Mouse (Mus musculus): ENCODE measurements around the gene Phactr1. TPM values are rescaled to one million over a fixed set of nuclear protein-coding genes. Genes with fewer than 3 reads are reported as not detected.

The Phactr1 gene
- polyA plus RNA-seq, 1 experiment from 2014 or later: 14.5 TPM

DNA sequence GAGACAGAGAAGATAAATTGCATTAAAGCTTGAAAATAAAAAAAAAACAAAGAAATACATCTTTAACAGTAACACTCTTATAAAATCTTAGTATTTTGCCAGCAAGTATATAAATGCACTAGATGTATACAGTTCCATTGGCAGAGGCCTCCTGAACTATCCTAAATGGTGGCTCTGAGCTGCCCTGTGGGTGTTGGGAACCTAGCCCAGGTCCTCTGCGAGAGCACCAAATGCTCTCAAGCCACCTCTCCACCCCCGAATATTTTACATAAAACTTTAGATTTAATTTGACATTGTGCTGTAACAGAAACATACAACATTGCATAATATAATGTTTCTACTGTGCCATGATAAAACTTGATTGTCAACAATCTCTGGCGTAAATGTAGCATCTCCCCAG, 293.1 kb downstream of the Phactr1 start:
- no peak overlapping the region for H3K4me3 ChIP-seq (ENCODE audit: low read depth, low read length)
- 85% methylated on average over 3 of the region's 3 CpGs for WGBS
- no peak overlapping the region for H3K4me2 ChIP-seq (ENCODE audit: low read depth, low read length)

DNA sequence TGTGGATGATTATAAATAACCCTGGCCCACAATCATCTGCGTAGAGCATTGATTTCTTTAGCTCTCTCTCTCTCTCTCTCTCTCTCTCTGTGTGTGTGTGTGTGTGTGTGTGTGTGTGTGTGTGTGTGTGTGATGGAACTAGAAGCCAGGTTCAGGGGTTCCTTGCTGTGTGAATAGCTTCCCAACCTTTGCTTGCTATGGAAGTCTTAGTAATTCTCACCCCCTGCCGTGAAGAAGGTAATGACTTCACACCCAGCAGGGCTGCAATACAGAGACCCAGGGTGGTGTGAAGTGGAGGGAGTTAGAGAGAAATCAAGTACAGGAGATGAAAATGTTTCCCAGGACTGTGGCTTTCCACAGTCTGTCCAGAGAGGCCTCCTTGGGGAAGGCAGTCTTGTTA, 293.5 kb downstream of the Phactr1 start:
- no peaks in the 10 kb centered on the region for H3K9me3 ChIP-seq (ENCODE audit: control insufficient read depth, low read length)
- H3K4me1 ChIP-seq (ENCODE audit: control insufficient read depth, insufficient read depth, low read length): no peaks in the 10 kb centered on the region
- no peak for ATAC-seq (ENCODE audit: low read depth)
- H3K4me3 ChIP-seq (ENCODE audit: low read depth, low read length): no peak overlapping the region
- no peak for DNase-seq (ENCODE audit: low spot score)
- no peaks in the 10 kb centered on the region for H3K27me3 ChIP-seq (replicated peaks; ENCODE audit: control insufficient read depth, insufficient read depth, low read length)
- H3K4me2 ChIP-seq (ENCODE audit: low read depth, low read length): no peak overlapping the region
- H3K9ac ChIP-seq (ENCODE audit: low read depth, low read length): no peak overlapping the region
- no peaks in the 10 kb centered on the region for H3K36me3 ChIP-seq (ENCODE audit: control insufficient read depth, insufficient read depth, low read length)
- no peak overlapping the region for H3K27ac ChIP-seq (replicated peaks; ENCODE audit: low read depth, low read length)
- 75% methylated on average over 2 of the region's 2 CpGs for WGBS

More for the DNA sequence above, 293.1 kb downstream of the Phactr1 start:
- Histone ChIP-seq H3K9ac (ENCODE audit: low read depth, low read length) (no peak overlapping the region), H3K9me3 (ENCODE audit: control insufficient read depth, low read length) (no peaks in the 10 kb centered on the region), H3K36me3 (ENCODE audit: control insufficient read depth, insufficient read depth, low read length) (no peaks in the 10 kb centered on the region), H3K27ac (replicated peaks; ENCODE audit: low read depth, low read length) (no peak overlapping the region), H3K4me1 (ENCODE audit: control insufficient read depth, insufficient read depth, low read length) (no peaks in the 10 kb centered on the region), H3K27me3 (replicated peaks; ENCODE audit: control insufficient read depth, insufficient read depth, low read length) (no peaks in the 10 kb centered on the region)
- DNase-seq (ENCODE audit: low spot score): no peak
- no peak for ATAC-seq (ENCODE audit: low read depth)

DNA sequence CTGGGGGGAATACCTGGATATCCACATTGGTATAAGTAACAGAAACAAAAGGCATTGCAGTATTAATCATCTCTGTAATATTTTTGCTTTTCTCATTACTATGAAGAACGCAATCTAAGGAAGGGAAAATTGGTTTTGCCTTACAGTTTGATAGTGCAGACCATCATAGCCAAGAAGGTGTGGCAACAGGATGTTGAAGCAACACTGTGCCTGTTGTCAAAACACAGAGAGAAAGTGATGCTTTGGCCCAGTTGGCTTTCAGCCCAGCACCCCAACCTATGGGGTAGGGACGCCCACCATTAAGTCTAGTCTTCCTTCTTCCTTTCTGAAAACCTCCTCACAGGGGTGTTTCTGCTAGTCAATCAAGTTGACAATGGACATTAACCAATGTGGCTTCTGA, 294.1 kb downstream of the Phactr1 start:
- Histone ChIP-seq H3K4me1 (ENCODE audit: control insufficient read depth, insufficient read depth, low read length) (no peaks in the 10 kb centered on the region), H3K4me3 (ENCODE audit: low read depth, low read length) (no peak overlapping the region), H3K9me3 (ENCODE audit: control insufficient read depth, low read length) (no peaks in the 10 kb centered on the region), H3K27ac (replicated peaks; ENCODE audit: low read depth, low read length) (no peak overlapping the region), H3K9ac (ENCODE audit: low read depth, low read length) (no peak overlapping the region), H3K4me2 (ENCODE audit: low read depth, low read length) (no peak overlapping the region), H3K36me3 (ENCODE audit: control insufficient read depth, insufficient read depth, low read length) (no peaks in the 10 kb centered on the region), H3K27me3 (replicated peaks; ENCODE audit: control insufficient read depth, insufficient read depth, low read length) (no peaks in the 10 kb centered on the region)
- DNase-seq (ENCODE audit: low spot score): no peak
- 90% methylated on average over 2 of the region's 2 CpGs for WGBS
- no peak for ATAC-seq (ENCODE audit: low read depth)

DNA sequence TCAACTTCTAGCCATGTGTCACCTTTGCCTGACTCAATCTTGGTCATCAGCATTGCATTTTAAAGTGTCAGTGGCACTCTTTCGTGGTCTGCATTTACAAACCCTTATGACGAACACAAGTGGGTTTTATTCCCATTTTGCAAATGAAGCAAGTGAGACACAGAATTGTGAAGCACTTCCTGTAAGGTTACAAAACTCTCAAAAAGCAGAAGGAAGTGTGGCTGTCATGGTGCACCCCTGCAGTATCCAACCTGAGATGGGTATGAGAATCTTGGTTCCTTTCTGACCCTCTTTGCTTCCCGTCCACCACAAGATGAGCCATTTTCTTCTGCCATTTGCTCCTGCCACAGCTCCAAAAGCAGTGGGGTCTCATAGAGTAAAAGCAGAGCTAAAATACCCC, 295.7 kb downstream of the Phactr1 start:
- no peaks in the 10 kb centered on the region for H3K27me3 ChIP-seq (replicated peaks; ENCODE audit: control insufficient read depth, insufficient read depth, low read length)
- ATAC-seq (ENCODE audit: low read depth) (no peak), DNase-seq (ENCODE audit: low spot score) (no peak)
- H3K4me1 ChIP-seq (ENCODE audit: control insufficient read depth, insufficient read depth, low read length): no peaks in the 10 kb centered on the region
- H3K9ac ChIP-seq (ENCODE audit: low read depth, low read length): no peak overlapping the region
- H3K4me2 ChIP-seq (ENCODE audit: low read depth, low read length): no peak overlapping the region
- H3K36me3 ChIP-seq (ENCODE audit: control insufficient read depth, insufficient read depth, low read length): no peaks in the 10 kb centered on the region
- H3K27ac ChIP-seq (replicated peaks; ENCODE audit: low read depth, low read length): no peak overlapping the region
- H3K9me3 ChIP-seq (ENCODE audit: control insufficient read depth, low read length): no peaks in the 10 kb centered on the region
- 89% methylated on average over 3 of the region's 3 CpGs for WGBS
- H3K4me3 ChIP-seq (ENCODE audit: low read depth, low read length): no peak overlapping the region

DNA sequence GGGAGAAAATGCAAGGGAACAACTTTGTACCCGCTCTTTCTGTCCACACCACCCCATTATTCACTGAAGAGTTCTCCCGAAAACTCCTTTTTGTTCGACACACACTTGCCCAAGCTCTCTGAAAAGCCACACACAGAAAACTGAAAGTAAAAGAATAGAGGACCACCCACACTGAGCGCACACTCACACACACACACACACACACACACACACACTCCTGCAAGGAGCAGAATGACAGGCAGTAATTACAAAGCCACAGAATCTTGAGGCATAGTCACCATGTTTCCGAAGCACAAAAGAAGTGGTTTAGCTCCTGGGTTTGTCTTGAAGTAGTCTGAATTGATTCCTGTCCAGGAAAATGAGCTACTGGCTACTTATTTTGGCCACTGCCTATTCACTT, 296.5 kb downstream of the Phactr1 start:
- Histone ChIP-seq H3K9me3 (ENCODE audit: control insufficient read depth, low read length) (no peaks in the 10 kb centered on the region), H3K4me3 (ENCODE audit: low read depth, low read length) (no peak overlapping the region), H3K4me2 (ENCODE audit: low read depth, low read length) (no peak overlapping the region), H3K27ac (replicated peaks; ENCODE audit: low read depth, low read length) (no peak overlapping the region), H3K36me3 (ENCODE audit: control insufficient read depth, insufficient read depth, low read length) (no peaks in the 10 kb centered on the region), H3K9ac (ENCODE audit: low read depth, low read length) (no peak overlapping the region), H3K27me3 (replicated peaks; ENCODE audit: control insufficient read depth, insufficient read depth, low read length) (no peaks in the 10 kb centered on the region), H3K4me1 (ENCODE audit: control insufficient read depth, insufficient read depth, low read length) (no peaks in the 10 kb centered on the region)
- ATAC-seq (ENCODE audit: low read depth) (no peak), DNase-seq (ENCODE audit: low spot score) (peak; percentile 10)
- 77% methylated on average over 5 of the region's 5 CpGs for WGBS

DNA sequence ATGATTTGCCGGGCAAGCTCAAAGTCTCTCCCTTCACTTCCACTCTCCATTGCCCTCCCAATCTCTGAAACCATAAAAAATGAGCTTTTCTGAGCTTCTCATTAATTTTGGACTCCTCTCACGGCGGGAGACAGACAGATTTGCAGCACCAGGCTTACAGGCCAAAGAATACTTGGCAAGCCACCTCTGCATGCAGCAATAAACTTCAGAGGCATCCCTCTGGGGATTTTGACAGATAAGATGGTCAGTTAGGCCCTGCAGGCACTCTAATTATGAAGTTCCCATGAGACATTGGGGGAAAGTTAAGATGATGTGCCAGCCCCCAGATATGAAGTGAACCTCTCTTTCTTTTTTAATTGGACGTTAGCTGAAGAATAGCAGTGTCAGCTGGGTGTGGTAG, 300.2 kb downstream of the Phactr1 start:
- Histone ChIP-seq H3K4me2 (ENCODE audit: low read depth, low read length) (no peak overlapping the region), H3K4me1 (ENCODE audit: control insufficient read depth, insufficient read depth, low read length) (no peaks in the 10 kb centered on the region), H3K27me3 (replicated peaks; ENCODE audit: control insufficient read depth, insufficient read depth, low read length) (no peaks in the 10 kb centered on the region), H3K9ac (ENCODE audit: low read depth, low read length) (no peak overlapping the region), H3K27ac (replicated peaks; ENCODE audit: low read depth, low read length) (no peak overlapping the region), H3K36me3 (ENCODE audit: control insufficient read depth, insufficient read depth, low read length) (no peaks in the 10 kb centered on the region), H3K4me3 (ENCODE audit: low read depth, low read length) (no peak overlapping the region), H3K9me3 (ENCODE audit: control insufficient read depth, low read length) (no peaks in the 10 kb centered on the region)
- 71% methylated on average over 4 of the region's 4 CpGs for WGBS
- ATAC-seq (ENCODE audit: low read depth) (no peak), DNase-seq (ENCODE audit: low spot score) (peak; percentile 8)

DNA sequence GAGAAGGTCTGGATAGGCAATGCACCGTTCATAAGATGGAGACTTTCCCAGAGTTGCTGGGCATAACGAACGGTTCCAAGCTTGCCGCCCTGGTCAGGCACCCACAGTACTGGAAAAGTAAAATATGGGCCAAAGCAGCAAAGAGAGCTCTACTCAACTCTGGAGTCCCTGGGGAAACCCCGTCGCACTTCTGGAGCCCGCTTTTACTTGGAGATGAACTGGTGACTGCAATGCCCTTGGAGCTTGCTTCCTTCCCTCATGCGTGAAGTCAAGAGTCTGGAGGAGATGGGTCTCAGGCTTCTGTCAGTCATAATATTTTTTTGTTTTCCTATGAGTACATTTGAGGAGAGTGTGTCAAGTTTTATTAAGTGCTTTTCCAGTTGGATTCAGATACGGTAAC, 302.2 kb downstream of the Phactr1 start:
- no peak overlapping the region for H3K4me3 ChIP-seq (ENCODE audit: low read depth, low read length)
- DNase-seq (ENCODE audit: low spot score) (no peak), ATAC-seq (ENCODE audit: low read depth) (no peak)
- WGBS: 81% methylated on average over 9 of the region's 9 CpGs
- no peak overlapping the region for H3K4me2 ChIP-seq (ENCODE audit: low read depth, low read length)
- H3K4me1 ChIP-seq (ENCODE audit: control insufficient read depth, insufficient read depth, low read length): no peaks in the 10 kb centered on the region
- no peaks in the 10 kb centered on the region for H3K36me3 ChIP-seq (ENCODE audit: control insufficient read depth, insufficient read depth, low read length)
- H3K9me3 ChIP-seq (ENCODE audit: control insufficient read depth, low read length): no peaks in the 10 kb centered on the region
- H3K27ac ChIP-seq (replicated peaks; ENCODE audit: low read depth, low read length): no peak overlapping the region
- H3K27me3 ChIP-seq (replicated peaks; ENCODE audit: control insufficient read depth, insufficient read depth, low read length): no peaks in the 10 kb centered on the region
- no peak overlapping the region for H3K9ac ChIP-seq (ENCODE audit: low read depth, low read length)

DNA sequence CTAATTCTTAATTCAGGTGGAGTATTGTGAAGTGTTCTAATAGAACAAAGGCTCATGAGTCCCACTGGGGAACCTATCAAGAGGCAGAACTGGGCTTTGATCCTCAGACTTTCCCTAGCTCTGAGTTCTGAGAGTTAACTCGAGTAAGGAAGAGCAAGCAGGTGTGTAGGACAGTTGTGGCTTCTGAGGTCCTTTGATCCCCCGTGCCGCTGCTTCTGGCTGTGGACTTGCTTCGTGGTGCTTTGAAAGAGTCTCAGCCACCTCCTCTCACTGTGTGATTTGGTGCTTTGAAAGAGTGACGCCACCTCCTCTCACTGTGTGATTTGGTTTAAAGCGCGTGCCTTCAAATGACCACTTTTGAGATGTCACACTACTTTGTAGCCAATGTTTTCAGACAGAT, 305.4 kb downstream of the Phactr1 start:
- Histone ChIP-seq H3K9me3 (ENCODE audit: control insufficient read depth, low read length) (no peaks in the 10 kb centered on the region), H3K36me3 (ENCODE audit: control insufficient read depth, insufficient read depth, low read length) (no peaks in the 10 kb centered on the region), H3K9ac (ENCODE audit: low read depth, low read length) (no peak overlapping the region), H3K27me3 (replicated peaks; ENCODE audit: control insufficient read depth, insufficient read depth, low read length) (no peaks in the 10 kb centered on the region), H3K4me3 (ENCODE audit: low read depth, low read length) (no peak overlapping the region), H3K4me2 (ENCODE audit: low read depth, low read length) (no peak overlapping the region), H3K27ac (replicated peaks; ENCODE audit: low read depth, low read length) (no peak overlapping the region), H3K4me1 (ENCODE audit: control insufficient read depth, insufficient read depth, low read length) (peaks cover 3% of the 10 kb centered on the region; the same call in 1 of the 2 replicates)
- ATAC-seq (ENCODE audit: low read depth) (no peak), DNase-seq (ENCODE audit: low spot score) (no peak)
- WGBS: 79% methylated on average over 7 of the region's 7 CpGs

DNA sequence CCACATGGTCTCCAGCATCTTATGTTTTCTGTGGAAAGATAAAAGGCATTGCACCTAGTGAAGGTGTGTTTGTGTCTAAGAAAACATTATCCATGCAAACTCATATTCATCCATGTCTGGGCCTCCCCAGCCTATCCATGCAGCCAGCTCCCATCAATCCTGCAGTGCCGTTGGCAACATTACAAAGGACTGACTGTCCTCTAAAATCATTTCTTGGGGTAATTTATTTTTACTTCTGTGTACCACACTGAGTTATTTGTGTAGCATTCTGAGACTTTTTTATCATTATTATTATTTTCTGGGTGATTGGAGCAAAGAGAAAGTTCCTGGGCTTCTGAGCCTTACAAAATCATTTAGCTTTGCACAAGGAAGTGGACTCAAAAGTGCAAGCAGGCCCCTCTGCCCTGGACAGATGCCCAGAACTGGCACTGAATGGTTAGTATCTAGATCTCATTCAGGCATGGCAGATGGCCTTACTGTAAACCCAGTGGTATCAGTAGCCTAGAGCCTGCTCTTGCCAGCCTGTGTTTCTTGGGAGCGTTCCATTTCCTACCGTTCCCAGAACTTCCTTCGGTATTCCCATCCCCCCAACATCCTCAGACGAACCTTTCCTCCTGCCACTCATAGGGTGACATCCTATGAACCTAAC, 307.6 kb downstream of the Phactr1 start:
- no peak overlapping the region for H3K9ac ChIP-seq (ENCODE audit: low read depth, low read length)
- peak; percentile 55 for DNase-seq (ENCODE audit: low spot score)
- no peaks in the 10 kb centered on the region for H3K36me3 ChIP-seq (ENCODE audit: control insufficient read depth, insufficient read depth, low read length)
- H3K9me3 ChIP-seq (ENCODE audit: control insufficient read depth, low read length): 0 out of 2 replicates have a peak, but pooled peaks cover 2% of the 10 kb centered on the region
- no peak overlapping the region for H3K4me2 ChIP-seq (ENCODE audit: low read depth, low read length)
- no peak overlapping the region for H3K4me3 ChIP-seq (ENCODE audit: low read depth, low read length)
- H3K27me3 ChIP-seq (replicated peaks; ENCODE audit: control insufficient read depth, insufficient read depth, low read length): no peaks in the 10 kb centered on the region
- H3K4me1 ChIP-seq (ENCODE audit: control insufficient read depth, insufficient read depth, low read length): peaks cover 3% of the 10 kb centered on the region; the same call in 1 of the 2 replicates
- WGBS: 60% methylated on average over 5 of the region's 5 CpGs
- no peak for ATAC-seq (ENCODE audit: low read depth)
- H3K27ac ChIP-seq (replicated peaks; ENCODE audit: low read depth, low read length): no peak overlapping the region
